In genomic region chr19:53528752-53529454, GRCm38 (mm10) we compare ENCODE assay signal across 8 mouse cellular contexts. TPM values are rescaled to one million over a fixed set of nuclear protein-coding genes. Genes with fewer than 3 reads are reported as not detected.
DNase-seq lines count a peak whose midpoint lies in the region; ATAC-seq lines count a peak whose summit lies in the region.

Gene Dusp5 (plus strand): TSS chr19:53529109.

- DNase-seq in CD8-positive naive resting alpha-beta T cell, adult 2 months (ENCODE audit: low read depth in 2 of 2, low spot score in 2 of 2), result peak; percentile 99 to 100
- peak; percentile 96 for DNase-seq in c-Kit-positive CD71-negative TER-119-negative erythroid progenitor cells, embryonic 14.5 days (ENCODE audit: low read depth)
- peak; percentile 98 for DNase-seq in forebrain, embryonic 11.5 days (ENCODE audit: low spot score)
- peak; percentile 97 to 98 for DNase-seq in kidney, postnatal 36 days
- DNase-seq in telencephalon, adult 2 months (ENCODE audit: low read depth, low spot score), result peak; percentile 89

- peak within 1 kb of the TSS; percentile 56 for H3K9ac ChIP-seq in forebrain, embryonic 11.5 days (ENCODE audit: low read length)
- peak within 1 kb of the TSS; percentile 92 for H3K9ac ChIP-seq in heart, embryonic 16.5 days (ENCODE audit: low read length)
- peak within 1 kb of the TSS; percentile 56 for H3K9ac ChIP-seq in liver, embryonic 15.5 days
- peak within 1 kb of the TSS; percentile 72 for H3K9ac ChIP-seq in neural tube, embryonic 12.5 days

- no peaks in the 10 kb centered on the region for H3K36me3 ChIP-seq in forebrain, embryonic 11.5 days (ENCODE audit: control insufficient read depth, insufficient read depth, low read length)
- no peaks in the 10 kb centered on the region for H3K36me3 ChIP-seq in heart, embryonic 16.5 days (ENCODE audit: control insufficient read depth, insufficient read depth)
- H3K36me3 ChIP-seq in liver, embryonic 15.5 days (replicated peaks), result no peaks in the 10 kb centered on the region
- no peaks in the 10 kb centered on the region for H3K36me3 ChIP-seq in neural tube, embryonic 12.5 days

- no peak within 1 kb of the TSS for H3K27ac ChIP-seq in forebrain, embryonic 11.5 days (ENCODE audit: low read depth, low read length)
- peak within 1 kb of the TSS; percentile 88 for H3K27ac ChIP-seq in heart, embryonic 16.5 days (ENCODE audit: low read length)
- H3K27ac ChIP-seq in liver, embryonic 15.5 days (replicated peaks), result no peak within 1 kb of the TSS
- no peak within 1 kb of the TSS for H3K27ac ChIP-seq in neural tube, embryonic 12.5 days

- H3K4me1 ChIP-seq in forebrain, embryonic 11.5 days (replicated peaks; ENCODE audit: control insufficient read depth, insufficient read depth, low read length), result peaks cover 8% of the 10 kb centered on the region; the same call in 1 of the 2 replicates
- peaks cover 37% of the 10 kb centered on the region for H3K4me1 ChIP-seq in heart, embryonic 16.5 days (ENCODE audit: control insufficient read depth, insufficient read depth, low read length)
- peaks cover 34% of the 10 kb centered on the region for H3K4me1 ChIP-seq in liver, embryonic 15.5 days (replicated peaks)
- peaks cover 14% of the 10 kb centered on the region for H3K4me1 ChIP-seq in neural tube, embryonic 12.5 days

- H3K4me2 ChIP-seq in forebrain, embryonic 11.5 days (ENCODE audit: low read depth, low read length, severe bottlenecking), result peak within 1 kb of the TSS; percentile 88
- H3K4me2 ChIP-seq in heart, embryonic 16.5 days (ENCODE audit: low read depth, low read length), result peak within 1 kb of the TSS; percentile 94
- H3K4me2 ChIP-seq in liver, embryonic 15.5 days, result peak within 1 kb of the TSS; percentile 87
- H3K4me2 ChIP-seq in neural tube, embryonic 12.5 days (replicated peaks), result peak within 1 kb of the TSS; percentile 93

- peaks cover 3% of the 10 kb centered on the region; the same call in 1 of the 2 replicates for H3K27me3 ChIP-seq in forebrain, embryonic 11.5 days (ENCODE audit: control insufficient read depth, insufficient read depth, low read length)
- no peaks in the 10 kb centered on the region for H3K27me3 ChIP-seq in heart, embryonic 16.5 days (ENCODE audit: control insufficient read depth, insufficient read depth, low read length)
- H3K27me3 ChIP-seq in liver, embryonic 15.5 days, result peaks cover 65% of the 10 kb centered on the region
- peaks cover 32% of the 10 kb centered on the region for H3K27me3 ChIP-seq in neural tube, embryonic 12.5 days (replicated peaks)

- peak; percentile 95 for ATAC-seq in forebrain, embryonic 11.5 days (replicated peaks; ENCODE audit: low FRiP score)
- peak; percentile 93 for ATAC-seq in heart, embryonic 16.5 days (replicated peaks; ENCODE audit: extremely low read depth, insufficient read depth, low FRiP score)
- peak; percentile 77 for ATAC-seq in liver, embryonic 15.5 days (ENCODE audit: insufficient read depth)
- ATAC-seq in neural tube, embryonic 12.5 days (ENCODE audit: low FRiP score, low read depth), result peak; percentile 94

- WGBS in forebrain, embryonic 11.5 days, result under 1% methylated on average over 82 of the region's 84 CpGs
- WGBS in heart, embryonic 16.5 days, result under 1% methylated on average over 83 of the region's 84 CpGs
- WGBS in liver, embryonic 15.5 days (ENCODE audit: insufficient replicate concordance), result under 1% methylated on average over 84 of the region's 84 CpGs
- under 1% methylated on average over 81 of the region's 84 CpGs for WGBS in neural tube, embryonic 12.5 days

- H3K4me3 ChIP-seq in forebrain, embryonic 11.5 days (ENCODE audit: low read depth, low read length), result peak within 1 kb of the TSS; percentile 42
- H3K4me3 ChIP-seq in heart, embryonic 16.5 days (ENCODE audit: low read length), result peak within 1 kb of the TSS; percentile 88
- peak within 1 kb of the TSS; percentile 64 for H3K4me3 ChIP-seq in liver, embryonic 15.5 days (replicated peaks)
- peak within 1 kb of the TSS; percentile 63 for H3K4me3 ChIP-seq in neural tube, embryonic 12.5 days

- no peaks in the 10 kb centered on the region for H3K9me3 ChIP-seq in forebrain, embryonic 11.5 days (ENCODE audit: control insufficient read depth, low read length)
- H3K9me3 ChIP-seq in heart, embryonic 16.5 days (replicated peaks; ENCODE audit: control insufficient read depth, low read length), result no peaks in the 10 kb centered on the region
- H3K9me3 ChIP-seq in liver, embryonic 15.5 days (replicated peaks), result no peaks in the 10 kb centered on the region
- no peaks in the 10 kb centered on the region for H3K9me3 ChIP-seq in neural tube, embryonic 12.5 days

RNA-seq across cellular contexts. Expression of gene Dusp5, which starts in this region (rescaled TPM):
- 4.4 and 4.5 TPM in 2 replicates for polyA plus RNA-seq in forebrain, embryonic 11.5 days (2014; fragmentation: Nextera tagmentation; extraction: Ambion mirVana)
- polyA plus RNA-seq in heart, embryonic 16.5 days (2015; fragmentation: Nextera tagmentation; extraction: Ambion mirVana), result 9.0 and 11.5 TPM in 2 replicates
- polyA plus RNA-seq in liver, embryonic 15.5 days (2015; fragmentation: Nextera tagmentation; extraction: Ambion mirVana), result 2.0 and 2.4 TPM in 2 replicates
- polyA plus RNA-seq in neural tube, embryonic 12.5 days (2016; fragmentation: Nextera tagmentation; extraction: Ambion mirVana), result 3.4 and 3.8 TPM in 2 replicates
